Mouse (Mus musculus) CH12.LX (cell line): Measurements from ENCODE around the gene Rgl1. TPM values are rescaled to one million over a fixed set of nuclear protein-coding genes. Genes with fewer than 3 reads are reported as not detected.

ENCODE experiments used
- DNase-seq: peaks from one replicate; pipeline ENCODE4 v3.0.0-alpha.2; 2013; ENCODE audit errors: extremely low read depth
- H3K27ac ChIP-seq: 2 replicates; pipeline ENCODE4 v1.5.1; 2012; ENCODE audit warnings: low read depth, mild to moderate bottlenecking, control low read depth, moderate library complexity; ENCODE audit not compliant: insufficient read depth
- H3K27me3 ChIP-seq: replicated peaks from 2 replicates; pipeline ENCODE3; 2012; ENCODE audit warnings: inconsistent platforms
- H3K36me3 ChIP-seq, 2 experiments: replicated peaks in 1 of 2; 2 replicates each; pipeline versions ENCODE3 to v1.6.1; 2012; ENCODE audit warnings: inconsistent platforms in 1 of 2, low read length in 1 of 2, mild to moderate bottlenecking in 1 of 2, mixed read lengths in 1 of 2, moderate library complexity in 1 of 2; ENCODE audit not compliant: control insufficient read depth in 1 of 2, insufficient read depth in 1 of 2
- H3K4me1 ChIP-seq, 2 experiments: 2 replicates each; pipeline ENCODE4 v1.6.1; 2012; ENCODE audit warnings: inconsistent platforms in 1 of 2, moderate library complexity in 1 of 2; ENCODE audit not compliant: insufficient read depth in 2 of 2, control insufficient read depth in 1 of 2
- H3K4me2 ChIP-seq: 2 replicates; pipeline ENCODE4 v1.6.1; 2012; ENCODE audit warnings: low read depth, mild to moderate bottlenecking, control low read depth; ENCODE audit not compliant: poor library complexity, insufficient read depth, severe bottlenecking
- H3K4me3 ChIP-seq, 3 experiments: fragments of 150-350 bp in 1 of 3; sonication (generic) in 1 of 3; replicated peaks in 1 of 3; 2 replicates each; pipeline versions ENCODE3 to v1.5.1; 2011 to 2012; ENCODE audit warnings: low read depth in 2 of 3, low read length in 2 of 3, mild to moderate bottlenecking in 2 of 3, moderate library complexity in 2 of 3, control low read depth in 1 of 3, improper control_type of control experiment in 1 of 3, inconsistent platforms in 1 of 3, mixed read lengths in 1 of 3; ENCODE audit not compliant: poor library complexity in 1 of 3
- H3K79me2 ChIP-seq: replicated peaks from 2 replicates; pipeline ENCODE4 v1.6.1; 2012; ENCODE audit warnings: mild to moderate bottlenecking, moderate library complexity; ENCODE audit not compliant: control insufficient read depth, poor library complexity, insufficient read depth, severe bottlenecking; ENCODE audit errors: extremely low read depth
- H3K9ac ChIP-seq: 2 replicates; pipeline ENCODE4 v1.6.1; 2012; ENCODE audit warnings: low read depth, mild to moderate bottlenecking, control low read depth, moderate library complexity; ENCODE audit not compliant: insufficient read depth
- H3K9me3 ChIP-seq: replicated peaks from 2 replicates; pipeline ENCODE3; 2012; ENCODE audit warnings: low read length, inconsistent platforms, mixed read lengths
- BHLHE40 ChIP-seq: IDR thresholded peaks from 2 replicates; pipeline ENCODE4 v1.6.1; 2011; ENCODE audit warnings: mild to moderate bottlenecking, low read depth, low read length, improper control_type of control experiment
- CHD2 ChIP-seq: IDR thresholded peaks from 2 replicates; pipeline ENCODE4 v1.6.1; 2011; ENCODE audit warnings: low read length, improper control_type of control experiment
- CTCF ChIP-seq, 2 experiments: IDR thresholded peaks in 1 of 2; conservative IDR thresholded peaks in 1 of 2; 2 replicates each; pipeline ENCODE4 v1.5.1; 2011 to 2012; ENCODE audit warnings: low read depth in 2 of 2, low read length in 2 of 2, improper control_type of control experiment in 1 of 2, inconsistent platforms in 1 of 2, mild to moderate bottlenecking in 1 of 2, moderate library complexity in 1 of 2
- E2F4 ChIP-seq: IDR thresholded peaks from 2 replicates; pipeline ENCODE4 v1.6.1; 2011; ENCODE audit warnings: low read depth, low read length, improper control_type of control experiment; ENCODE audit not compliant: insufficient replicate concordance
- ELF1 ChIP-seq: IDR thresholded peaks from 2 replicates; pipeline ENCODE4 v1.6.1; 2014; ENCODE audit warnings: low read depth, mild to moderate bottlenecking, inconsistent platforms, low read length, improper control_type of control experiment
- EP300 ChIP-seq: IDR thresholded peaks from 2 replicates; pipeline ENCODE4 v1.6.1; 2011; ENCODE audit warnings: low read length, improper control_type of control experiment
- ETS1 ChIP-seq: conservative IDR thresholded peaks from 2 replicates; pipeline ENCODE4 v1.6.1; 2012; ENCODE audit warnings: low read depth, mild to moderate bottlenecking, inconsistent platforms, low read length, improper control_type of control experiment, moderate library complexity
- GABPA ChIP-seq: IDR thresholded peaks from 2 replicates; pipeline ENCODE4 v1.6.1; 2012; ENCODE audit warnings: low read depth, low read length, improper control_type of control experiment, inconsistent platforms; ENCODE audit not compliant: insufficient replicate concordance
- HCFC1 ChIP-seq: IDR thresholded peaks from 2 replicates; pipeline ENCODE4 v1.6.1; 2012; ENCODE audit warnings: low read depth, mild to moderate bottlenecking, inconsistent platforms, low read length, improper control_type of control experiment
- IRF4 ChIP-seq: IDR thresholded peaks from 2 replicates; pipeline ENCODE4 v1.6.1; 2014; ENCODE audit warnings: low read depth, mild to moderate bottlenecking, inconsistent platforms, low read length, improper control_type of control experiment
- KAT2A ChIP-seq: IDR thresholded peaks from 2 replicates; pipeline ENCODE4 v1.6.1; 2012; ENCODE audit warnings: low read length, improper control_type of control experiment, inconsistent platforms; ENCODE audit not compliant: insufficient replicate concordance
- MAFK ChIP-seq: IDR thresholded peaks from 2 replicates; pipeline ENCODE4 v1.6.1; 2011; ENCODE audit warnings: low read length, improper control_type of control experiment; ENCODE audit not compliant: insufficient replicate concordance
- MAX ChIP-seq: IDR thresholded peaks from 2 replicates; pipeline ENCODE4 v1.6.1; 2011; ENCODE audit warnings: low read length, improper control_type of control experiment
- MYC ChIP-seq: IDR thresholded peaks from 2 replicates; pipeline ENCODE4 v1.6.1; 2011; ENCODE audit warnings: low read depth, mild to moderate bottlenecking, improper control_type of control experiment, low read length
- NELFE ChIP-seq: IDR thresholded peaks from 2 replicates; pipeline ENCODE4 v1.6.1; 2011; ENCODE audit warnings: low read depth, low read length, improper control_type of control experiment
- PAX5 ChIP-seq: IDR thresholded peaks from 2 replicates; pipeline ENCODE4 v1.6.1; 2012; ENCODE audit warnings: low read length, inconsistent platforms, mixed read lengths
- POLR2A ChIP-seq: IDR thresholded peaks from 2 replicates; pipeline ENCODE4 v1.6.1; 2011; ENCODE audit warnings: low read depth, mild to moderate bottlenecking, improper control_type of control experiment, low read length
- POLR2AphosphoS2 ChIP-seq: IDR thresholded peaks from 2 replicates; pipeline ENCODE4 v1.6.1; 2011; ENCODE audit warnings: low read depth, low read length, improper control_type of control experiment
- RCOR1 ChIP-seq: conservative IDR thresholded peaks from 2 replicates; pipeline ENCODE4 v1.6.1; 2012; ENCODE audit warnings: low read depth, mild to moderate bottlenecking, inconsistent platforms, low read length, improper control_type of control experiment
- SIN3A ChIP-seq: IDR thresholded peaks from 2 replicates; pipeline ENCODE4 v1.6.1; 2012; ENCODE audit warnings: low read length, improper control_type of control experiment, inconsistent platforms
- SMC3 ChIP-seq: IDR thresholded peaks from 2 replicates; pipeline ENCODE4 v1.6.1; 2011; ENCODE audit warnings: low read depth, low read length, improper control_type of control experiment
- TBP ChIP-seq: conservative IDR thresholded peaks from 2 replicates; pipeline ENCODE4 v1.6.1; 2011; ENCODE audit warnings: low read depth, low read length, improper control_type of control experiment
- USF2 ChIP-seq: conservative IDR thresholded peaks from 2 replicates; pipeline ENCODE4 v1.6.1; 2011; ENCODE audit warnings: low read depth, low read length, improper control_type of control experiment
- ZKSCAN1 ChIP-seq: IDR thresholded peaks from 2 replicates; pipeline ENCODE4 v1.6.1; 2012; ENCODE audit warnings: low read depth, inconsistent platforms, low read length, improper control_type of control experiment, borderline replicate concordance
- ZMIZ1 ChIP-seq: IDR thresholded peaks from 2 replicates; pipeline ENCODE4 v1.6.1; 2012; ENCODE audit warnings: low read depth, mild to moderate bottlenecking, inconsistent platforms, low read length, improper control_type of control experiment
- ZNF384 ChIP-seq: IDR thresholded peaks from 2 replicates; pipeline ENCODE4 v1.6.1; 2012; ENCODE audit warnings: low read depth, low read length, improper control_type of control experiment, inconsistent platforms
- dilution Hi-C: fragments of 300-500 bp; cut with MboI; formaldehyde crosslinking; loops from 2 replicates; pipeline ENCODE4 v1.14.3; 2020; ENCODE audit warnings: low sequenced_read_pairs; ENCODE audit not compliant: extremely low pct_unique_long_range_greater_than_20kb, extremely low pct_ligation_motif_present
- in situ Hi-C: fragments of 300-500 bp; cut with MboI; formaldehyde crosslinking; loops from 3 replicates; pipeline ENCODE4 v1.14.3; 2019; ENCODE audit warnings: low sequenced_read_pairs, low pct_ligation_motif_present, low pct_unique_long_range_greater_than_20kb, mixed read lengths
- polyA plus RNA-seq: library from polyadenylated mRNA; unstranded; fragments of >175 nt; gene quantifications from 2 replicates; pipeline ENCODE4 v1.2.1, GENCODE M21; 2012; ENCODE audit warnings: low read depth; ENCODE audit not compliant: insufficient read length
- total RNA-seq, 2 experiments: library from RNA; depleted of rRNA; stranded (reverse); fragments of 300-350 nt in 1 of 2; fragments of >200 nt in 1 of 2; gene quantifications; 2 replicates each; pipeline ENCODE4 v1.2.3; 2012 to 2014

Gene Rgl1
- total and polyA plus RNA-seq, 3 experiments, result 0.25 to 1.7 (median 0.74) TPM

DNA sequence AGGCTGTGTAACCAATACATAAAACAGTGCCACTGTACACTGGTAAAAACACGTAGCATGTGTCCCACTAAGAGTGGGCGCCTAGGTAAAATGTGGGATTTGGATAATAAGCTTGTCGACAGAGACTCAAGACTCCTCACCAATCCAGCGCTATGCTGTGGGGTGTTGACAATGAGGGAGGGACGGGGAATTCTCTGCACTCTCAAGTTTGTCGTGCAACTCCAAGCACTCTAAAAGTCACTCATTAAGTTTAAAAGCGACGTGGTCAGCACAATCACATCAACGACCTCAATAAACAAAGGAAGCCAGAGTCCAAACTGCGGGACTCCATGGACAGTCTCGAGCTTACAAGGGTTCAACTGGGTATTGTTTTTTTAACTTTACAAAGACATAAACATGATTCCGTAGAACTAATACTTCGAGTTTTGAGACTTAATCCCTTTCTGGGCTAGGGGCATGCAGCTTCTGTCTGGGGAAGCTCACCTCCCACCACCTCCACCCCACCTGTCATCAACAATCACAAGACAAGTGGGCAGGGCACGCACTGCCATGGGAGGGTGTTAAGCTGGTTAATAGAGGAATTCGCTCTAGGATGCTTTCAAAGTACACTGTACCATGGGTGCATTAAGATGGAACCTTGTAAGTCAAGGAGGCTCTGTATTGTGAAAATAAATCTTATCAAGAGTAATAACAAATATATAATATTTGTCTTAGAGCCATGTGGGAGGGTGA lies 22.9 kb downstream of the Rgl1 start:
- Histone ChIP-seq H3K4me1 (no peaks in the 10 kb centered on the region), H3K27ac (no peak overlapping the region), H3K4me3 (no peak overlapping the region), H3K4me2 (no peak overlapping the region), H3K36me3 (no peaks in the 10 kb centered on the region), H3K9me3 (no peaks in the 10 kb centered on the region), H3K27me3 (no peaks in the 10 kb centered on the region), H3K9ac (no peak overlapping the region), H3K79me2 (no peaks in the 10 kb centered on the region)
- TF ChIP-seq ETS1 (no peak), MAFK (no peak), SIN3A (no peak), ZNF384 (no peak), NELFE (no peak), MAX (no peak), POLR2AphosphoS2 (no peak), CHD2 (no peak), EP300 (no peak), CTCF (conservative IDR thresholded peaks at IDR 0.05 in 1 of 2, IDR thresholded peaks at IDR 0.05 in 1 of 2; ENCODE audit: low read depth in 2 of 2, low read length in 2 of 2) (no peak), E2F4 (no peak), ZKSCAN1 (no peak), MYC (no peak), SMC3 (no peak), PAX5 (no peak), KAT2A (no peak)
- dilution Hi-C loops (no loop called here), in situ Hi-C loops (loop anchor here (10.0 kb wide), 1 partner anchor 218 kb away; no protein-coding TSS in a partner anchor)
- DNase-seq, result no peak

GRCm38 (mm10) chr1:152739374-152739773 lies 26.8 kb downstream of the Rgl1 start:
- Histone ChIP-seq H3K4me1 (no peaks in the 10 kb centered on the region), H3K27me3 (peaks cover 1% of the 10 kb centered on the region), H3K27ac (no peak overlapping the region), H3K79me2 (no peaks in the 10 kb centered on the region), H3K36me3 (no peaks in the 10 kb centered on the region), H3K4me3 (no peak overlapping the region), H3K4me2 (no peak overlapping the region), H3K9ac (no peak overlapping the region), H3K9me3 (peaks cover 4% of the 10 kb centered on the region)
- in situ Hi-C loops (no loop called here), dilution Hi-C loops (no loop called here)
- TF ChIP-seq USF2 (no peak), ELF1 (no peak), POLR2A (no peak), BHLHE40 (no peak), ZKSCAN1 (no peak), GABPA (no peak), CTCF (conservative IDR thresholded peaks at IDR 0.05 in 1 of 2, IDR thresholded peaks at IDR 0.05 in 1 of 2; ENCODE audit: low read depth in 2 of 2, low read length in 2 of 2) (no peak), SIN3A (no peak), HCFC1 (no peak), ZMIZ1 (no peak), CHD2 (no peak), KAT2A (no peak), MYC (no peak), TBP (no peak), RCOR1 (no peak), MAX (no peak), MAFK (no peak), IRF4 (no peak)
- DNase-seq, result no peak
